Mouse (Mus musculus) liver, embryonic 11.5 days (tissue): ENCODE data around the gene Gtf3c2. TPM values are rescaled to one million over a fixed set of nuclear protein-coding genes. Genes with fewer than 3 reads are reported as not detected.

Experiments
- ATAC-seq: fragments of 200-750 bp; cut with Nextera tagmentation; replicated peaks from 2 replicates; pipeline ENCODE4 v1.8.0; 2017; ENCODE audit warnings: moderate number of reproducible peaks, mild to moderate bottlenecking, moderate TSS enrichment, moderate library complexity; ENCODE audit not compliant: low FRiP score
- DNase-seq: peaks from one replicate; pipeline ENCODE4 v3.0.0-alpha.2; 2017; ENCODE audit warnings: low spot score
- H3K27ac ChIP-seq: fragments of 300-500 bp; sonication (generic); 2 replicates; pipeline ENCODE4 v1.5.1; 2014; ENCODE audit warnings: mild to moderate bottlenecking, low read depth, low read length, control low read depth
- H3K27me3 ChIP-seq: fragments of 300-500 bp; sonication (generic); replicated peaks from 2 replicates; pipeline ENCODE4 v1.6.1; 2014; ENCODE audit warnings: low read length, mixed read lengths; ENCODE audit not compliant: control insufficient read depth, insufficient read depth
- H3K36me3 ChIP-seq: fragments of 300-500 bp; sonication (generic); 2 replicates; pipeline ENCODE4 v1.6.1; 2014; ENCODE audit warnings: mild to moderate bottlenecking, low read length, moderate library complexity, mixed read lengths; ENCODE audit not compliant: control insufficient read depth, insufficient read depth
- H3K4me1 ChIP-seq: fragments of 300-500 bp; sonication (generic); replicated peaks from 2 replicates; pipeline ENCODE4 v1.6.1; 2014; ENCODE audit warnings: low read length, mixed read lengths; ENCODE audit not compliant: control insufficient read depth, insufficient read depth
- H3K4me2 ChIP-seq: fragments of 300-500 bp; sonication (generic); 2 replicates; pipeline ENCODE4 v1.6.1; 2014; ENCODE audit warnings: mild to moderate bottlenecking, control low read depth, moderate library complexity
- H3K4me3 ChIP-seq: fragments of 300-500 bp; sonication (generic); 2 replicates; pipeline ENCODE4 v1.5.1; 2014; ENCODE audit warnings: low read depth, low read length, control low read depth
- H3K9ac ChIP-seq: fragments of 300-500 bp; sonication (generic); 2 replicates; pipeline ENCODE4 v1.6.1; 2014; ENCODE audit warnings: low read depth, low read length, control low read depth
- H3K9me3 ChIP-seq: fragments of 300-500 bp; sonication (generic); 2 replicates; pipeline ENCODE4 v1.6.1; 2016; ENCODE audit warnings: low read length, inconsistent platforms, mixed read lengths; ENCODE audit not compliant: control insufficient read depth
- WGBS: fragments of 180-500 bp; shearing (Covaris S2); extraction: QIAGEN DNeasy Blood & Tissue Kit; methylation state at CpG from one replicate; pipeline ENCODE4 v1.1.7; 2014; 5-methylcytosine and 5-hydroxymethylcytosine counted together
- polyA plus RNA-seq: library from polyadenylated mRNA; unstranded; fragments of >200 nt; fragmentation: Nextera tagmentation; extraction: Ambion mirVana; gene quantifications from 2 replicates; pipeline ENCODE4 v1.2.1, GENCODE M21; 2014

Gene Gtf3c2
- polyA plus RNA-seq, 1 experiment from 2014 or later = 77.2 TPM

DNA sequence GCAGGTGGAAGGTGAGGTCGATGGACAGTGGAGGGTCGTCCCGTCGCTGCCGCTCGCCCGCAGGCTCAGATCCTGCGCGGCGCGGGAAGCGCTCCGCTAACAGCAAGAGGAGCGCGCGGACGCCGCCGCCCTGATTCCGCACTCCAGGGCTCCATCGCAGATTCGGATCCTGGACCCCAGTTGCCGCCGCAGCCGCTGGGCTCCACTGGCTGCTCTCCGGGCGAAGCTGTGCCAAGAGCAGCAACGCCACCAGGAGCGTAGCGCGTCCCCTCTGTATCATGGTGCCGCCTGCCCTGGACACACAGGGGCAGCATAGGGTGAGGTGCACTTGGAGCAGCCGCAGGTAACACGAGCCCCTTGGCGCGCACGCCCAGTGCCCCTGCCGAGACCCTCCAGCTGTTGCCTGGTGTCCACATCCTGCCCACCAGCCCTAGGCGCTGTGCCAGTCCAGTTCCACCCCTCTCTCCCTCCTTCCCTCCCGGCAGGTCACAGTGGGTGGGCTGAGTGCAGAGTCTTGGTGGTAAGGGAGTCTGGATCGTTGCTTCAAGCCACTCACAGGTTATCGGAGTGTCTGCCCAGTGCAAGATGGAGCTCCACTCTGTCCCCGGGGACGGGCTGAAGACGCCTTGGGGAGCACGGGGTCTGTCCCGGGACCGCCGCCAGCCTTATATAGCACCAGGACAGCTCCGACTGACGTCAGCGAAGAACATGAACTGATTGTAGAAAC lies 41.5 kb downstream of the Gtf3c2 start, which contains the start of gene Ucn:
Gene Ucn (minus strand): TSS at position 589 of the 727 bp plus-strand sequence.
- H3K9ac ChIP-seq = no peak within 1 kb of the TSS
- peak within 1 kb of the TSS; percentile 34 for H3K4me2 ChIP-seq
- DNase-seq (no peak), ATAC-seq (no peak)
- peaks cover 63% of the 10 kb centered on the region for H3K27me3 ChIP-seq
- H3K27ac ChIP-seq = no peak within 1 kb of the TSS
- H3K9me3 ChIP-seq = no peaks in the 10 kb centered on the region
- H3K36me3 ChIP-seq = no peaks in the 10 kb centered on the region; the same call in 1 of the 2 replicates
- 4% methylated on average over 52 of the region's 52 CpGs for WGBS
- H3K4me3 ChIP-seq = peak within 1 kb of the TSS; percentile 11; the same call in 1 of the 2 replicates
- H3K4me1 ChIP-seq = no peaks in the 10 kb centered on the region

DNA sequence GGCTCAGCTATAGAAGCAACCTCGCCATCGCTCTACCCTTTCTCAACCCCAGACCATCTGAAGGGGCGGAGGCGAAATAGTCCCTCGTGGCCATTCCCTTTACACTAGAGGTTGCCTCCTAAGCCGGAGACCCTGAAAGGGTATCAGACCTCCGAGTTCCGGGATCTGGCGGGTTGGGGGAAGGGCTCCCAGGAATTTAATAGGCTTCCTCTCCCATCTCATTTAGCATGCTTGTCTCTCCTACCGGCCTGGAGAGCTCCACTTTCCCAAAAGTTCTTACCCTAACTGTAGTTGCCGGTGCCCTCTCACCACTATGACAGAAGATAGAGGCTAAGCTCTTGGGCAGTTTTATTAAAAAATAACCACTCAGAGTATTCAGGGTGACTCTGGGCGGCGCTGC lies 42.3 kb downstream of the Gtf3c2 start:
- Histone ChIP-seq H3K4me2 (peak overlapping the region; percentile 34), H3K4me3 (no peak overlapping the region), H3K4me1 (no peaks in the 10 kb centered on the region), H3K9ac (no peak overlapping the region), H3K36me3 (no peaks in the 10 kb centered on the region; the same call in 1 of the 2 replicates), H3K27ac (no peak overlapping the region), H3K27me3 (peaks cover 63% of the 10 kb centered on the region), H3K9me3 (no peaks in the 10 kb centered on the region)
- no peak for ATAC-seq
- DNase-seq = no peak
- WGBS = 2% methylated on average over 13 of the region's 13 CpGs

DNA sequence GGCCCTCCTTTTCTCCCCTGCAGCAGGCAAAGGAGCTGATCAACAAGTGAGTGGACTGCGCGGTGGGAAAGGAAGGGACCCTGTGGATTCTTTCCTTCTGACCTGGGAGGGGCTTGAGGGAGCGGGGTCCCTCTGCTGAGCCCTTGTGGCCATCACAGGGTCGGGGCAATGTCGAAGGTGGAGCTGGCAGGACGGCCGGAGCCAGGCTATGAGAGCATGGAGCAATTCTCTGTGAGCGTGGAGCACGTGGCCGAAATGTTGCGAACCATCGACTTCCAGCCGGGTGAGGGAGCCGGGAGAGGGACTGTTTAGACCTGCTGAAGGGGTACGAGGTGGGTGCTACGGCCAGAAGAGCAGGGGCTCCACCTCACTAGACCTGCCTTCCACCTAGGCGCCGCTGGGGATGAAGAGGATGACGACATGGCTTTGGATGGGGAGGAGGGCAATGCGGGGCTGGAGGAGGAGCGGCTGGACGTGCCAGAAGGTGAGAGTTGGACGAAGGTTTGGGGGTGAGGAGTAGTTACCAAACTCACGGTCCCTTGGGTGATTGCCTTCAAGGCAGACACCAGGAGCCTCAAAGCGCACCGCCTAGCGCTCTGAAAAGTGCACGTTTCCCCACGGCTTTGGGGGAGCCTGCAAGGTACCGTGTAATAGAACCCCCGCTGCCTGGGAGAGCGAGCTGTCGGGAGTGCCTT lies 43.1 kb downstream of the Gtf3c2 start:
- ATAC-seq (no peak), DNase-seq (no peak)
- Histone ChIP-seq H3K4me2 (no peak overlapping the region), H3K36me3 (no peaks in the 10 kb centered on the region; the same call in 1 of the 2 replicates), H3K9me3 (no peaks in the 10 kb centered on the region), H3K27me3 (peaks cover 63% of the 10 kb centered on the region), H3K9ac (no peak overlapping the region), H3K27ac (no peak overlapping the region), H3K4me3 (no peak overlapping the region), H3K4me1 (no peaks in the 10 kb centered on the region)
- 3% methylated on average over 33 of the region's 33 CpGs for WGBS

DNA sequence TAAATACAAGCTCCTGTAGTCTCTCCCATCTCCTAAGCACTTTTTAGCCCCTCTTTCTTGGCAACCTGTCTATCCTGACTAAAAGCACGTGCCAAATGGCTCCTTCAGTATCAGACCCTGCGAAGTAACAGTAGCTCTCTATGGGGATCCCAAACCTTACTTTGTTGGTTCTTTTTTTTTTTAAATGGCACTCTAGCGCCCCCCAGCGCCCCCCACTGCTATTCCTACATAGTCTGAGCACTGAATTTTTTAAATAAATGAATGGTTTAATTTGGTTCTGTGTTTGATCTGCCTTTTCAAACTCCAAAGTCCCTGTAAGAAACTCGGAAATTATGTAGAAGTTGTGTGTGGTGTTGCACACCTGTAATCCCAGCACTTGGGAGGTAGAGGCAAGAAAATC lies 53.9 kb downstream of the Gtf3c2 start:
- H3K4me2 ChIP-seq = no peak overlapping the region
- peaks cover 3% of the 10 kb centered on the region; the same call in 1 of the 2 replicates for H3K27me3 ChIP-seq
- WGBS = 32% methylated on average over 5 of the region's 5 CpGs
- no peak for ATAC-seq
- no peak for DNase-seq
- no peaks in the 10 kb centered on the region for H3K4me1 ChIP-seq
- H3K36me3 ChIP-seq = no peaks in the 10 kb centered on the region
- no peak overlapping the region for H3K27ac ChIP-seq
- H3K9ac ChIP-seq = no peak overlapping the region
- H3K4me3 ChIP-seq = no peak overlapping the region
- H3K9me3 ChIP-seq = no peaks in the 10 kb centered on the region

DNA sequence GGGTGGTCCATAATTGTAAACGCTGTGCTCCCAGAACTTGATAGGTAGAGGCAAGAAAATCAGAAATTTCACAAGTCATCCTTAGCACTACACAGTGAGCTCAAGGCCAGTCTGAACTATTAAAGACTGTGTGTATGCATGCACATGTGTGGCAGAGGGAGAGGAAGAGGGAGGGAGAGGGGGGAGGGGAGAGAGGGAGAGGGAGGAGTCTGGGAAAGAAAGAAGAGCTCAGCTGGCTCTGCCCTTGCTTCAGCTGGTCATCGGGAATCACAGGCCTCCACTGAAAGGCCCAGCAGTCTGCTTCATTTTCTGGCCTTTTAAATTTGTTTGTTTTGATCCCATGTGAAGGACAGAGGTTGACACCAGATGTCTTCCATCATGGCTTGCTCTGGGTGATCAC lies 56.5 kb downstream of the Gtf3c2 start:
- H3K9me3 ChIP-seq = no peaks in the 10 kb centered on the region
- DNase-seq (no peak), ATAC-seq (no peak)
- H3K27me3 ChIP-seq = no peaks in the 10 kb centered on the region
- H3K27ac ChIP-seq = no peak overlapping the region
- WGBS = 68% methylated on average over 2 of the region's 2 CpGs
- H3K4me2 ChIP-seq = no peak overlapping the region
- H3K9ac ChIP-seq = no peak overlapping the region
- H3K36me3 ChIP-seq = no peaks in the 10 kb centered on the region
- no peaks in the 10 kb centered on the region for H3K4me1 ChIP-seq
- no peak overlapping the region for H3K4me3 ChIP-seq

DNA sequence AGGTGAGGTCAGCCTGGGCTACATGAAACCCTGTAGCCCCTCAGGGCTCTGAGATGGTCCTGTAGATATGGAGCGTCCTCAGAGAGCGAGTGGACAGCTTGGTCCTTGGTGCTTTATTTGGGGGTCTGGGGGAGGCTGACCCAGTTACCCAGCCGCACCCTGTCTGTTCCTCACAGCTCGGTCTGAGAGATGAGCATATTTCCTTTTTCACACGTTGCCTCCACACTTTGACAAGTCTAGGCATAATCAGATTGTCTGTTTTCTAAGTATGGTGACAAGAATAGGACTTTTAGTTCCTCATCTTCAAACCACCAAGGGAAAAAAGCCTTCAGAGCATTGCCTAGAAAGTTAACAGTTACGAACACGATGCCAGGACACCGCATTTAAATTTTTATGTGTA lies 58.8 kb downstream of the Gtf3c2 start:
- ATAC-seq (no peak), DNase-seq (no peak)
- no peaks in the 10 kb centered on the region for H3K9me3 ChIP-seq
- no peaks in the 10 kb centered on the region for H3K36me3 ChIP-seq
- H3K4me1 ChIP-seq = no peaks in the 10 kb centered on the region
- H3K27ac ChIP-seq = no peak overlapping the region
- H3K9ac ChIP-seq = no peak overlapping the region
- H3K4me2 ChIP-seq = no peak overlapping the region
- H3K4me3 ChIP-seq = no peak overlapping the region
- H3K27me3 ChIP-seq = 0 out of 2 replicates have a peak, but pooled peaks cover 6% of the 10 kb centered on the region
- WGBS = 65% methylated on average over 8 of the region's 8 CpGs

DNA sequence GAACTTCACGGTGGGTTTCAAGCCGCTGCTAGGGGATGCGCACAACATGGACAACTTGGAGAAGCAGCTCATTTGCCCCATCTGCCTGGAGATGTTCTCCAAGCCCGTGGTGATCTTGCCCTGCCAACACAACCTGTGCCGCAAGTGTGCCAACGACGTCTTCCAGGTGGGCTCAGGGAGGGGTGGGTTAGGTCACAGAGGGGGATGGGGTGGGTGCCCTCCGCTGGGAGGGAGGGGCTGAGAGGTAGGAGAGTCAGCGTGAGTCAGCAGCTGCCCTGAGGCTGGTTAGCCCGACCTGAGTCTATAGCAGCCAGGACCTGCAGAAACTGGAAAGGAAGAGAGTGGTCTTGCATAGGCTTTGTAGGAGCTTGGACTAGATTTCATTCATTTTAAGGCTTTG lies 63.0 kb downstream of the Gtf3c2 start:
- no peak overlapping the region for H3K4me3 ChIP-seq
- H3K4me2 ChIP-seq = no peak overlapping the region
- DNase-seq (no peak), ATAC-seq (no peak)
- H3K9me3 ChIP-seq = no peaks in the 10 kb centered on the region
- no peak overlapping the region for H3K27ac ChIP-seq
- no peaks in the 10 kb centered on the region for H3K4me1 ChIP-seq
- 0 out of 2 replicates have a peak, but pooled peaks cover 7% of the 10 kb centered on the region for H3K27me3 ChIP-seq
- no peaks in the 10 kb centered on the region for H3K36me3 ChIP-seq
- 22% methylated on average over 10 of the region's 10 CpGs for WGBS
- no peak overlapping the region for H3K9ac ChIP-seq

DNA sequence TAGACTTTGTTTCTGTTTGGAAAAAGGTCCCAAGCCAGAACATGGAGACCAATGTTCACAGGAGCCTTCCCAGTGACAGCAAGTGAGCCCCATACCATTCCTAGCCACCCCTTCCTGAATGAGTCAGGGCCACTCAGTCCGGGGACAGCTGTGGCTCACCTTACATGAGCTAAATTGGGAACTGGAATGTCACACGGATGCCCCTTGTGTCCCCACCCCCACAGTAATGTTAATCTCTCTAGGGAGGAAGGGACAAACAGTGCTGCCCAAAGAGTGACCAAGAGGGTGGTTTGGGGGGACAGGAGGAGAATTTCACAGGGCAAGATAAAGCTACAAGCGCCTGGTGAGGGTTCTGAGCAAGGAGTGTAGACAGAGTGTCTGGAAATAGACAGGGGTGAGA lies 63.6 kb downstream of the Gtf3c2 start, which contains the start of gene Trim54:
Gene Trim54 (plus strand): TSS at position 359 of the 400 bp plus-strand sequence.
- H3K4me1 ChIP-seq = no peaks in the 10 kb centered on the region
- no peaks in the 10 kb centered on the region for H3K36me3 ChIP-seq
- H3K27ac ChIP-seq = no peak within 1 kb of the TSS
- H3K4me2 ChIP-seq = no peak within 1 kb of the TSS
- no peaks in the 10 kb centered on the region for H3K9me3 ChIP-seq
- 23% methylated on average over 3 of the region's 3 CpGs for WGBS
- H3K27me3 ChIP-seq = 0 out of 2 replicates have a peak, but pooled peaks cover 7% of the 10 kb centered on the region
- H3K4me3 ChIP-seq = no peak within 1 kb of the TSS
- no peak for DNase-seq
- no peak for ATAC-seq
- H3K9ac ChIP-seq = no peak within 1 kb of the TSS
